Comparison of ENCODE assay signal across 23 mouse cellular contexts in the genomic region with DNA sequence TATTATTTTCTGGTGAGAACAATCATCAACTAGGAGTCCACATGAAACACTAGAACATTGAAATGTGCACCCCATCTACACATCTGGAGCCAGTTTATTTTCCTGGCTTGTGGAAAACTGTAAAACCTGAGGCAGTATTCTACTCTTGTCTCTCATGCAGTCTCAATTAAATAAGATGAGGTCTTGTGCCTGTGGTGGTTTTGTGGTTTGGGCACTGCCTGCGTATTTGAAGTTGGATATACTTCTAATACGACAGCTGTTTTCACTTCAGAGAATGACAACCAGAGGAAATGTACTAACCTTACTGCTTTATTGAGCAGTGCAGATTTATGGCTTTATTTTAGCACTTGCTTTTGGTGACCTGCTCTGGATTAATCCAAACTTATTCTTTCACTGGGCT.
DNase-seq lines count a peak whose midpoint lies in the region; ATAC-seq lines count a peak whose summit lies in the region.
"Had no signal": no experiment of that assay in that cellular context is flagged by ENCODE, and none has a peak within 500 bp of the region (broad histone marks: within the 10 kb centered on the region; RNA-seq: fewer than 3 reads in every experiment).

No protein-coding gene starts in this region.

- no peaks in the 10 kb centered on the region for H3K36me3 ChIP-seq in hindbrain, embryonic 11.5 days (ENCODE audit: control insufficient read depth, insufficient read depth, low read length)
- no peaks in the 10 kb centered on the region for H3K36me3 ChIP-seq in hindbrain, embryonic 14.5 days (replicated peaks; ENCODE audit: control insufficient read depth, insufficient read depth)
- no peaks in the 10 kb centered on the region for H3K36me3 ChIP-seq in embryonic facial prominence, embryonic 13.5 days
- no peaks in the 10 kb centered on the region for H3K36me3 ChIP-seq in limb, embryonic 12.5 days
- H3K36me3 ChIP-seq in midbrain, embryonic 14.5 days (ENCODE audit: control insufficient read depth, insufficient read depth, low read length): no peaks in the 10 kb centered on the region
- H3K36me3 ChIP-seq: G1E; hindbrain, embryonic 10.5 days; midbrain, embryonic 12.5 days; neural tube, embryonic 12.5 days; stomach, embryonic 15.5 days had no signal

- WGBS in hindbrain, embryonic 11.5 days: 77% methylated on average over 2 of the region's 2 CpGs
- 79% methylated on average over 2 of the region's 2 CpGs for WGBS in hindbrain, embryonic 14.5 days
- WGBS in embryonic facial prominence, embryonic 13.5 days: 12% methylated on average over 2 of the region's 2 CpGs
- 12% methylated on average over 2 of the region's 2 CpGs for WGBS in limb, embryonic 12.5 days
- WGBS in midbrain, embryonic 14.5 days: 82% methylated on average over 2 of the region's 2 CpGs

- H3K4me1 ChIP-seq in hindbrain, embryonic 11.5 days (replicated peaks; ENCODE audit: control insufficient read depth, insufficient read depth, low read length): no peaks in the 10 kb centered on the region
- H3K4me1 ChIP-seq in hindbrain, embryonic 14.5 days (replicated peaks; ENCODE audit: control insufficient read depth, insufficient read depth, low read length): no peaks in the 10 kb centered on the region
- H3K4me1 ChIP-seq in embryonic facial prominence, embryonic 13.5 days: peaks cover 4% of the 10 kb centered on the region; the same call in 1 of the 2 replicates
- H3K4me1 ChIP-seq in limb, embryonic 12.5 days (replicated peaks): no peaks in the 10 kb centered on the region
- no peaks in the 10 kb centered on the region for H3K4me1 ChIP-seq in midbrain, embryonic 14.5 days (ENCODE audit: control insufficient read depth, insufficient read depth, low read length)
- H3K4me1 ChIP-seq: forebrain, embryonic 13.5 days; hindbrain, embryonic 10.5 days; midbrain, embryonic 12.5 days; neural tube, embryonic 12.5 days; stomach, embryonic 15.5 days had no signal

- peak; percentile 1 for DNase-seq in hindbrain, embryonic 11.5 days (ENCODE audit: low spot score)
- DNase-seq in hindbrain, embryonic 14.5 days (ENCODE audit: low spot score): no peak
- no peak for DNase-seq in gastrocnemius, adult 8-10 months (ENCODE audit: low spot score in 2 of 2)
- no peak for DNase-seq in midbrain, embryonic 14.5 days
- no peak for DNase-seq in kidney, adult 18-20 months
- DNase-seq: adrenal gland, postnatal 36 days; cerebellum, adult 18-20 months; cerebellum, postnatal 25 days; kidney, adult 8-10 months; kidney, postnatal 36 days; layer of hippocampus, adult 9-11 months; liver; right cerebral cortex, postnatal 14 days had no signal

- H3K27me3 ChIP-seq in hindbrain, embryonic 11.5 days (ENCODE audit: control insufficient read depth, insufficient read depth, low read length): no peaks in the 10 kb centered on the region
- no peaks in the 10 kb centered on the region for H3K27me3 ChIP-seq in hindbrain, embryonic 14.5 days (ENCODE audit: control insufficient read depth, insufficient read depth, low read length)
- H3K27me3 ChIP-seq in embryonic facial prominence, embryonic 13.5 days: no peaks in the 10 kb centered on the region
- no peaks in the 10 kb centered on the region for H3K27me3 ChIP-seq in limb, embryonic 12.5 days
- H3K27me3 ChIP-seq in midbrain, embryonic 14.5 days (ENCODE audit: control insufficient read depth, insufficient read depth, low read length): no peaks in the 10 kb centered on the region
- H3K27me3 ChIP-seq: forebrain, embryonic 13.5 days; midbrain, embryonic 12.5 days; neural tube, embryonic 12.5 days; stomach, embryonic 15.5 days had no signal

- H3K27ac ChIP-seq in hindbrain, embryonic 11.5 days (ENCODE audit: low read depth, low read length): no peak overlapping the region
- H3K27ac ChIP-seq in hindbrain, embryonic 14.5 days: no peak overlapping the region
- no peak overlapping the region for H3K27ac ChIP-seq in embryonic facial prominence, embryonic 13.5 days
- H3K27ac ChIP-seq in limb, embryonic 12.5 days: no peak overlapping the region
- no peak overlapping the region for H3K27ac ChIP-seq in midbrain, embryonic 14.5 days (replicated peaks; ENCODE audit: low read depth, low read length)
- H3K27ac ChIP-seq: forebrain, embryonic 13.5 days; hindbrain, embryonic 10.5 days; midbrain, embryonic 12.5 days; neural tube, embryonic 12.5 days; stomach, embryonic 15.5 days had no signal

- no peaks in the 10 kb centered on the region for H3K9me3 ChIP-seq in hindbrain, embryonic 11.5 days (ENCODE audit: control insufficient read depth, low read length)
- H3K9me3 ChIP-seq in hindbrain, embryonic 14.5 days (ENCODE audit: control insufficient read depth, low read length): no peaks in the 10 kb centered on the region
- no peaks in the 10 kb centered on the region for H3K9me3 ChIP-seq in embryonic facial prominence, embryonic 13.5 days
- H3K9me3 ChIP-seq in limb, embryonic 12.5 days: no peaks in the 10 kb centered on the region
- H3K9me3 ChIP-seq in midbrain, embryonic 14.5 days (ENCODE audit: control insufficient read depth, low read length): no peaks in the 10 kb centered on the region
- H3K9me3 ChIP-seq: forebrain, embryonic 13.5 days; hindbrain, embryonic 10.5 days; midbrain, embryonic 12.5 days; neural tube, embryonic 12.5 days; stomach, embryonic 15.5 days had no signal

- no peak overlapping the region for H3K4me3 ChIP-seq in hindbrain, embryonic 11.5 days (ENCODE audit: low read depth, low read length)
- H3K4me3 ChIP-seq in hindbrain, embryonic 14.5 days (replicated peaks; ENCODE audit: low read length): no peak overlapping the region
- no peak overlapping the region for H3K4me3 ChIP-seq in embryonic facial prominence, embryonic 13.5 days
- no peak overlapping the region for H3K4me3 ChIP-seq in limb, embryonic 12.5 days (replicated peaks)
- no peak overlapping the region for H3K4me3 ChIP-seq in midbrain, embryonic 14.5 days (replicated peaks; ENCODE audit: low read depth, low read length)
- H3K4me3 ChIP-seq: forebrain, embryonic 13.5 days; hindbrain, embryonic 10.5 days; midbrain, embryonic 12.5 days; neural tube, embryonic 12.5 days; stomach, embryonic 15.5 days had no signal

- ATAC-seq in hindbrain, embryonic 11.5 days (ENCODE audit: low FRiP score): no peak
- ATAC-seq in hindbrain, embryonic 14.5 days (ENCODE audit: low FRiP score): no peak
- ATAC-seq in embryonic facial prominence, embryonic 13.5 days (ENCODE audit: insufficient number of reproducible peaks, insufficient read depth, low FRiP score, low TSS enrichment, low read depth): peak; percentile 78
- peak; percentile 96 for ATAC-seq in limb, embryonic 12.5 days (ENCODE audit: insufficient number of reproducible peaks, insufficient read depth, low FRiP score, low TSS enrichment, low read depth)
- no peak for ATAC-seq in midbrain, embryonic 14.5 days (ENCODE audit: low FRiP score, low TSS enrichment)
- ATAC-seq: forebrain, embryonic 13.5 days; inflammation-experienced regulatory T-cells, adult 6 months; lung, postnatal 0 days had no signal

- no peak overlapping the region for H3K4me2 ChIP-seq in hindbrain, embryonic 11.5 days (replicated peaks; ENCODE audit: low read depth, low read length)
- H3K4me2 ChIP-seq in hindbrain, embryonic 14.5 days (replicated peaks): no peak overlapping the region
- no peak overlapping the region for H3K4me2 ChIP-seq in embryonic facial prominence, embryonic 13.5 days
- H3K4me2 ChIP-seq in limb, embryonic 12.5 days: no peak overlapping the region
- H3K4me2 ChIP-seq in midbrain, embryonic 14.5 days (ENCODE audit: low read length): no peak overlapping the region
- H3K4me2 ChIP-seq: forebrain, embryonic 13.5 days; midbrain, embryonic 12.5 days; neural tube, embryonic 12.5 days; stomach, embryonic 15.5 days had no signal

- H3K9ac ChIP-seq in hindbrain, embryonic 11.5 days (ENCODE audit: low read depth, low read length): no peak overlapping the region
- H3K9ac ChIP-seq in hindbrain, embryonic 14.5 days: no peak overlapping the region
- H3K9ac ChIP-seq in embryonic facial prominence, embryonic 13.5 days: no peak overlapping the region
- H3K9ac ChIP-seq in limb, embryonic 12.5 days (replicated peaks): no peak overlapping the region
- no peak overlapping the region for H3K9ac ChIP-seq in midbrain, embryonic 14.5 days (replicated peaks; ENCODE audit: low read length)
- H3K9ac ChIP-seq: forebrain, embryonic 13.5 days; midbrain, embryonic 12.5 days; neural tube, embryonic 12.5 days; stomach, embryonic 15.5 days had no signal

Comparison
In these comparisons a context has a peak if more than half of its experiments do, and no peak if none do; other contexts are left out.
1. ATAC-seq: peak in embryonic facial prominence, embryonic 13.5 days (single experiment) and limb, embryonic 12.5 days (single experiment); none in hindbrain, embryonic 11.5 days (single experiment), hindbrain, embryonic 14.5 days (single experiment) and midbrain, embryonic 14.5 days (single experiment).